Mouse (Mus musculus): Measurements from ENCODE around the gene Mslnl.
A peak's percentile ranks its signal among the peaks of the same experiment; 100 is the strongest.
"Not testable (repeated sequence)": the region's sequence is repeated elsewhere in the genome, so short reads cannot be mapped to it uniquely, and the experiment has no call there.

Gene Mslnl

DNA sequence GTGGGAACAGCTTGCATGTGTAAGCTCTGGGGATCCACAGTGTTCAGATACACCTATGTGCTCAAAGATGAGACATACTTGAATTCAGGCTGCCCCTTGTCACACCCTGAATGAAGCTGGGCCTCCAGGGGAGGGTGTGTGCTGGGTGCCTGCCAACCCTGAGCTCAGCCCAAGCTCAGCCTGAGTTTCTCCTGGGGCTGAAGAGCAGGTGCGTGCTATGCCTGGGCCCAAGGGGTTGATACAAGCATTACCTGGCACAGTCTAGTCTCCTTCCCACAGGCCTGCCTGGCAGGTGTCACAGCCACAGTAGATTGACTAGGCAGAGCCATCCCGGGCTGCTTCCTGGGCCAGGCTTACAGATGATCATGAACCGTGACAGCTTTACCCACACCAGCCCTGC lies at the start of gene Mslnl:
Gene Mslnl, plus strand, starts transcription at position 298 of the 400 bp plus-strand sequence.
- DNase-seq = no peak

DNA sequence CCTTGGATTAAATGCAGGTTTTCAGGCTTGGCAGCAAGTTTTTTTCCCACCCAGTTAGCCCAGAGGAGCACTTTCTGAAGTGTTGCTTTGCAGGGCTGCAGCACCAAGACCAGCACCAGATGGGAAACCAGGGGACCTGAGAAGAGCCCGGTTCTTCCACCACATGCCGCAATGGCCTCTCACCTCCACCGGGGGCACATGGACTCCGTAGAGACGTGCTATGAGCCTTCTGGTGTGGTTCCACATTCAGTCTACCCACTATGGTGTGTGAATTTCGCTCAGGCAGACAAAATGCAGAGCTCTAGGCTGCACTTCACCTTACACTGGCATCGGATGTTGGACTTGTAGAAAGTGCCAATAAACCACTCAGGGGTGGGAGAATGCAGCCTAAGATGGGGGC lies 49.5 kb upstream of the Mslnl start:
- DNase-seq = peak; percentile 76

GRCm38 (mm10) chr17:25688922-25689321 lies 46.9 kb upstream of the Mslnl start:
- no peak for DNase-seq

- no peak for DNase-seq
These were observed 39.6 kb upstream of the Mslnl start for GRCm38 (mm10) chr17:25696263-25696662.

- peak; percentile 93 for DNase-seq
These were observed 37.4 kb upstream of the Mslnl start for GRCm38 (mm10) chr17:25698446-25698845.

DNA sequence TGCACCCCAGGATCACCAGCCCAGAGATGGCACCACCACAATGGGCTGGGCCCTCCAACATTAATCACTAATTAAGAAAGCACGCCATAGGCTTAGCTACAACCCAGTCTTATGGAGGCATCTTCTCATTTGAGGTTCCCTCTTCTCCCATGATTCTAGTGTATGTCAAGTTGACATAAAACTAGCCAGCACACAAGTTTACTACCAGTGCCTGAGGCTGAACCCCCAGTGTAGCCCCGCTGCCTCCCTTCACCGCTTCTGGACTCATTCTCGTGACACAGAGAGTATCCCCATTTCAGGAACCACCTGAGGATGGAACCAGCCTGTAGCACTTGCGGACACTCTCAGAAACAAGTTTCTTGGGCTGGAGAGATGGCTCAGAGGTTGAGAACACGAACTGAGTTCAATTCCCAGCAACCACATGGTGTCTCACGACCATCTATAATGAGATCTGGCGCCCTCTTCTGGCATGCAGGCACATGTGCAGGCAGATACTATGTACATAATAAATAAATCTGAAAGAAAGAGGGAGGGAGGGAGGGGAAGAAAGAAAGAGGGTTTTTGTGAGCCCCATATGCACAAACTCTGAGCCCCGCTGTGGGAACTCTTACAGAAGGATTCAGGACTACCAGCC lies 34.9 kb upstream of the Mslnl start:
- peak; percentile 55 for DNase-seq

GRCm38 (mm10) chr17:25709994-25710393 lies 25.8 kb upstream of the Mslnl start:
- DNase-seq = peak; percentile 78

- no peak for DNase-seq
These were observed 24.7 kb upstream of the Mslnl start for GRCm38 (mm10) chr17:25711136-25711535.

DNA sequence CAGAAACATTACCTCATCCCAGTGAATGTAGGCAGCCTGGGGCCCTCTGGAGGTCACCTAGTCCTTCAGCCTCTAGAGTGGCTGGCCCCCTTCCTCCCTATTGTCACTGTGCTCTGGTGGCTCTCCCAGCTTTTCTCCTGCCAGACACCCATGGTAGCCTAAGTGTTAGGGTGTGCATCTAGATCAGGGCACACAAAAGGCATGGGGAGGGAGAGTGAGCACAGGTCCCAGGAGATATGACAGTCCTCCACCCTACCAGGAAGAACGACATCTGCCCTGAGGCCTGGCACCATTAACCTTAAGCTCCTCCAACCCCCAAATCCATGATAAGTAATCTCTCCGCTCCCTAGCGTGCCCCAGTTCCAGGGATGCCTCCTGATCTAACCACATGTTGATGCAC lies 20.2 kb upstream of the Mslnl start:
- no peak for DNase-seq

- DNase-seq = peak; percentile 82
These were observed 19.7 kb upstream of the Mslnl start for GRCm38 (mm10) chr17:25716130-25716529.

GRCm38 (mm10) chr17:25716711-25717637 lies 18.9 kb upstream of the Mslnl start, which contains the start of gene Gng13:
Gene Gng13 (plus strand): TSS chr17:25717171.
- peak; percentile 86 for DNase-seq

DNA sequence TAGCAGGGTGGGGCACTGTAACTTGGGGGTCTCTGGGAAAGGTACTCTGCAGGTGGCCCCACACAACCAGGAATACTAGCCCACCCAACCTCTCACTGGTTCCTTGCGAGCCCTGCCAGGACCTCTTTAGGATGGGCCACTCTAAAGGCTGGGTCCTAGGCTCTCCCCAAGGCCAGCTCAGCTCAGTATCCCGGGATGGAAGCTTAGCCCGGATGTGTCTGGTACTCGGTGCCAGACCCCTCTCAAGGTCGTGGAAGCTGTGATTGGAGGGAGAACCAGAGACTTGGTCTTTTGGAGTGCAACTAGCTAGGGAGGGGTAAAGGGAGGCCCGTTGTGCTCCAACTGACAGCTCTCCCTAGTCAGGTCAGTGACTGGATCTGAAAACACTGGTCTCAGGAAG lies 18.2 kb upstream of the Mslnl start:
- peak; percentile 84 for DNase-seq

- DNase-seq = no peak
These were observed 14.4 kb upstream of the Mslnl start for GRCm38 (mm10) chr17:25721476-25721875.

DNA sequence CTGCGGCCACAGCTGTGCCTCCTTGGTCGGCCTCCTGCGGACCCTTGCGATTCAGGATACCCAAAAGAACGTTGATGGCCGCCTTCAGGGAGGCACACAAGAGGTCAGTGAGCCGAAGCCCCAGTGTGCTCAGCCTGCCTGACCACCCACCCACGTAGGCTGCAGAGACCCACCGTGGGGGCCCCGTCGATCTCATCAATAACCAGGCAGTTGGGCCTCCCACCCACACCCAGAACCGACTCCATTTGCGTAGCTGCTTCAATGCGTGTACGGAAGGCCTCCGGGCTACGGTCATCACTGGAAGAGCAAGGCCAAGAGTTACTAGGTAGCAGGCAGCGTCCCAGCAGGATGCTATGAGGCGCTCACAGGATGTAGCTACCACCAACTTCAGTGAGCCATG lies 12.4 kb upstream of the Mslnl start:
- peak; percentile 82 for DNase-seq

GRCm38 (mm10) chr17:25723919-25724318 lies 11.9 kb upstream of the Mslnl start:
- no peak for DNase-seq

DNA sequence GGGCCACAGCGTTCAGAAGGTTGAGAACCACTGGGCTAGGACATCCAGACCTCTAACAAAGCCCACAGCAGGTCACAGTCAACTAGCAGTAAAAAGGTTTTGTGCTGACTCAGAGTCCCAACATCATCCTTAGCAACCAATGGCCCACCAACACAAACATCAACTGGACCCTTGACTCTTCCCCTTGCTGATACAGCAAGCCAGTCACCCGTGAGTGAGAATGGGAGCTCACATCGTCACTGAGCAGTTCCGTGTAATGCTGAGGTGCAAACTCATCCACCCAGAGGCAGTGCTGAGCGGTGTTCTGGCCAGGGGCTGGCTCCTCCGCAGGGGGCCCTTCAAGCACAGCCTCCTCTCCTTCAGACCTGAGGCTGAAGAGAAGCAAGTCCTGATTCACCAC lies 10.6 kb upstream of the Mslnl start:
- no peak for DNase-seq

- peak; percentile 100 for DNase-seq
These were observed 8.4 kb upstream of the Mslnl start, which contains the start of the genes Chtf18 and Rpusd1 for GRCm38 (mm10) chr17:25727265-25728008. Gene Chtf18 (minus strand): TSS chr17:25727419. Gene Rpusd1 (plus strand): TSS chr17:25727670.

GRCm38 (mm10) chr17:25728009-25728270 lies 7.9 kb upstream of the Mslnl start:
- no peak for DNase-seq

- peak; percentile 96 for DNase-seq
These were observed 3.8 kb upstream of the Mslnl start for GRCm38 (mm10) chr17:25732082-25732481.

DNA sequence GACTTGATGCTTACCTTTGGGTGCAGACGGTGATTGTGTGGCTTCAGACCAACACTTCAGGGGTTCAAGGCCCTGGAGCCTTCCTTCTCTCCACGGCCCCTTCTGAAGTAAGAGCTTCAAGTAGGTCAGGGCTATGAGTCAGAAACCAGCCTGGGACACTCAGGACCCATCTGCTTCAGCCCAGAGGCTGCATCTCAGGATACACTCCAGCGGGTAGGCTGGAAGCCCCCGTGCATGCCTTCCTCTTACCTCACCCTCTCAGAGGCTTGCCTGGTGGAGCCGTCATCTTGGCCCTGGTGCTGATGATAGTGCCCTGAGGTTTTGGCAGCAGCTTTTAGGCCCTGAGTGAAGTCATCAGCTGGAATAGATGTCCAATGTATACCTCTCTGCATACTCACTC lies 596 bp upstream of the Mslnl start:
- DNase-seq = no peak

DNA sequence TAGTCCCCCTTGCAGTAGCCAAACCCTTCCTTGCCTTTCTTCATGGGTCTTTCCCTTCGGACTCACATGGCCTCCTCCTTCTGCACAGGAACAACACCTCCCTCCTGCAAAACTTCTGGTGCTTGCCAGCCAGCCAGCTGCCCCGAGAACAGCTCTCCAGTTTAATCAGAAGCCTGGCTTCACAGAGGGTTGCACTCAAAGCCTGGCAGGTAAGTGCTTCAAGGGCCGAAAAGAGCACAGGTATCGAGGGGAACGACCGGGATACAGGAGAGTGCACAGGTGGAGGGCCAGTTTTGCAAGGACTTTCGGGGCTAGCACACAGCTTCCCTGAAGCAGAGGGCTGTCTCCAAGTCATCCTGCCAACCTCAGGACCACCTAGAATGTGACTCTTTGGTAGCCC lies 3.0 kb downstream of the Mslnl start:
- DNase-seq = no peak

DNA sequence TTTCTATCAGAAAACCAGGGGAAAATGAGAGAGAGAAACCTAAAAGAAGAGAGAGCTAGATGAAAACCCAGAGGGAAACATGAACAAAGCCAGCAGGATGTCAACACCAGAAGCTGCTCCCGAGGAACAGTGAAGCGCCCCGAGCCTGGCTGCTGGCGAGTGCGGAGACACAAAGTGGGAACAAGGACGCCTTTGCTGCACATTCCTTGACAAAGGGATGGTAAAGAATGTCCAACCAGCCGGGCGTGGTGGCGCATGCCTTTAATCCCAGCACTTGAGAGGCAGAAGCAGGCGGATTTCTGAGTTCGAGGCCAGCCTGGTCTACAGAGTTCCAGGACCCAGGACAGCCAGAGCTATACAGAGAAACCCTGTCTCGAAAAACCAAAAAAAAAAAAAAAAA lies 5.6 kb downstream of the Mslnl start:
- DNase-seq = not testable (repeated sequence)

DNA sequence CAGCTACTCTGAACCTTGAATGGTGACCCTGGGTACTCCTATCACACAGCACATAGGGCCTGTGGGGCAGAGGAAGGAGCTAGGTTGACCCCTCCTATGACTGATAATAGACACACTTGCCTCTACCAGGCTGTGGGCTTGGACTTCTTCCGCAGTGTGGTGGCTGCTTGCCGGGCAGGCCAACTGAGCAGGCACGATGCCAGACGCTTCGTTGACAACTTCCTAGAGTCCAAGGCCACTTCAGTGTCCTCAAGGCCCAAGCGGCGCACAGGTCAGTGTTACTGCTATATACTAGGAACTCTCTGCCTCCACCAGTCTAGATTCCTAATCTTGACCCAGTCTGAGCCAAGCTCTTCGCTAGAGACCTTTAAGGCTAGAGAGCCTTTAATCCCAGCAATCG lies 8.0 kb downstream of the Mslnl start:
- DNase-seq = no peak

GRCm38 (mm10) chr17:25744311-25744710 lies 8.5 kb downstream of the Mslnl start:
- DNase-seq = no peak
